Mouse (Mus musculus) forebrain, embryonic 10.5 days (tissue): ENCODE results near the gene Anxa3. TPM values are rescaled to one million over a fixed set of nuclear protein-coding genes. Genes with fewer than 3 reads are reported as not detected.

Experiments
- polyA plus RNA-seq: library from polyadenylated mRNA; unstranded; fragments of >200 nt; fragmentation: Nextera tagmentation; extraction: Ambion mirVana; gene quantifications from 2 replicates; pipeline ENCODE4 v1.2.1, GENCODE M21; 2016

Gene Anxa3
- polyA plus RNA-seq, 1 experiment from 2014 or later, result 29.6 TPM

Other genes with a start within 250 kb of the Anxa3 start
- gene Bmp2k, start 204.3 kb downstream of the Anxa3 start, polyA plus RNA-seq, result 8.7 and 8.8 TPM in 2 replicates